Mouse (Mus musculus): ENCODE measurements around the gene Agfg2. TPM values are rescaled to one million over a fixed set of nuclear protein-coding genes. Genes with fewer than 3 reads are reported as not detected.

The Agfg2 gene
- polyA plus RNA-seq, 1 experiment from 2014 or later, result 12.2 TPM

- no peak for DNase-seq
- Histone ChIP-seq H3K27ac (ENCODE audit: low read depth) (no peak overlapping the region), H3K27me3 (ENCODE audit: insufficient read depth, low read length) (no peaks in the 10 kb centered on the region), H3K4me1 (ENCODE audit: insufficient read depth) (no peaks in the 10 kb centered on the region), H3K9me3 (ENCODE audit: low read depth, low read length) (no peaks in the 10 kb centered on the region), H3K4me2 (no peak overlapping the region), H3K36me3 (ENCODE audit: insufficient read depth) (no peaks in the 10 kb centered on the region), H3K4me3 (ENCODE audit: low read depth, low read length) (no peak overlapping the region), H3K9ac (no peak overlapping the region)
- no peak for ATAC-seq (ENCODE audit: insufficient read depth)
- WGBS, result 58% methylated on average over 4 of the region's 4 CpGs
- TF ChIP-seq CTCF (IDR thresholded peaks at IDR 0.05; ENCODE audit: low read depth), result no peak
Measured at GRCm38 (mm10) chr5:137695930-137696329, 11.4 kb upstream of the Agfg2 start.

- H3K36me3 ChIP-seq (ENCODE audit: insufficient read depth), result no peaks in the 10 kb centered on the region
- no peak overlapping the region for H3K4me3 ChIP-seq (ENCODE audit: low read depth, low read length)
- no peak for ATAC-seq (ENCODE audit: insufficient read depth)
- no peak overlapping the region for H3K27ac ChIP-seq (ENCODE audit: low read depth)
- no peak for DNase-seq
- no peaks in the 10 kb centered on the region for H3K4me1 ChIP-seq (ENCODE audit: insufficient read depth)
- H3K9ac ChIP-seq, result no peak overlapping the region
- no peak for TF ChIP-seq CTCF (IDR thresholded peaks at IDR 0.05; ENCODE audit: low read depth)
- no peak overlapping the region for H3K4me2 ChIP-seq
- H3K9me3 ChIP-seq (ENCODE audit: low read depth, low read length), result no peaks in the 10 kb centered on the region
- no peaks in the 10 kb centered on the region for H3K27me3 ChIP-seq (ENCODE audit: insufficient read depth, low read length)
- 85% methylated on average over 3 of the region's 3 CpGs for WGBS
Measured at GRCm38 (mm10) chr5:137694796-137695195, 10.3 kb upstream of the Agfg2 start.

GRCm38 (mm10) chr5:137691881-137692280 lies 7.4 kb upstream of the Agfg2 start:
- no peaks in the 10 kb centered on the region for H3K27me3 ChIP-seq (ENCODE audit: insufficient read depth, low read length)
- H3K4me1 ChIP-seq (ENCODE audit: insufficient read depth), result no peaks in the 10 kb centered on the region
- WGBS, result 55% methylated on average over 1 of the region's 1 CpGs
- DNase-seq (no peak), ATAC-seq (ENCODE audit: insufficient read depth) (no peak)
- no peak overlapping the region for H3K9ac ChIP-seq
- H3K36me3 ChIP-seq (ENCODE audit: insufficient read depth), result no peaks in the 10 kb centered on the region
- TF ChIP-seq CTCF (IDR thresholded peaks at IDR 0.05; ENCODE audit: low read depth), result no peak
- H3K9me3 ChIP-seq (ENCODE audit: low read depth, low read length), result no peaks in the 10 kb centered on the region
- H3K4me3 ChIP-seq (ENCODE audit: low read depth, low read length), result no peak overlapping the region
- H3K4me2 ChIP-seq, result no peak overlapping the region
- no peak overlapping the region for H3K27ac ChIP-seq (ENCODE audit: low read depth)

GRCm38 (mm10) chr5:137690531-137690930 lies 6.0 kb upstream of the Agfg2 start:
- no peak overlapping the region for H3K4me2 ChIP-seq
- no peak overlapping the region for H3K9ac ChIP-seq
- 47% methylated on average over 9 of the region's 9 CpGs for WGBS
- H3K4me1 ChIP-seq (ENCODE audit: insufficient read depth), result no peaks in the 10 kb centered on the region
- H3K4me3 ChIP-seq (ENCODE audit: low read depth, low read length), result no peak overlapping the region
- no peak overlapping the region for H3K27ac ChIP-seq (ENCODE audit: low read depth)
- ATAC-seq (ENCODE audit: insufficient read depth), result no peak
- no peak for DNase-seq
- H3K36me3 ChIP-seq (ENCODE audit: insufficient read depth), result no peaks in the 10 kb centered on the region
- H3K9me3 ChIP-seq (ENCODE audit: low read depth, low read length), result no peaks in the 10 kb centered on the region
- H3K27me3 ChIP-seq (ENCODE audit: insufficient read depth, low read length), result no peaks in the 10 kb centered on the region
- TF ChIP-seq CTCF (IDR thresholded peaks at IDR 0.05; ENCODE audit: low read depth), result no peak

GRCm38 (mm10) chr5:137689974-137690373 lies 5.4 kb upstream of the Agfg2 start:
- Histone ChIP-seq H3K4me2 (no peak overlapping the region), H3K9me3 (ENCODE audit: low read depth, low read length) (no peaks in the 10 kb centered on the region), H3K27ac (ENCODE audit: low read depth) (no peak overlapping the region), H3K4me3 (ENCODE audit: low read depth, low read length) (no peak overlapping the region), H3K27me3 (ENCODE audit: insufficient read depth, low read length) (no peaks in the 10 kb centered on the region), H3K36me3 (ENCODE audit: insufficient read depth) (no peaks in the 10 kb centered on the region), H3K4me1 (ENCODE audit: insufficient read depth) (no peaks in the 10 kb centered on the region), H3K9ac (no peak overlapping the region)
- ATAC-seq (ENCODE audit: insufficient read depth), result no peak
- no peak for DNase-seq
- WGBS, result 65% methylated on average over 3 of the region's 3 CpGs
- TF ChIP-seq CTCF (IDR thresholded peaks at IDR 0.05; ENCODE audit: low read depth), result no peak

GRCm38 (mm10) chr5:137686127-137686790 lies 1.7 kb upstream of the Agfg2 start:
- H3K27me3 ChIP-seq (ENCODE audit: insufficient read depth, low read length), result no peaks in the 10 kb centered on the region
- no peak for TF ChIP-seq CTCF (IDR thresholded peaks at IDR 0.05; ENCODE audit: low read depth)
- ATAC-seq (ENCODE audit: insufficient read depth) (no peak), DNase-seq (no peak)
- no peaks in the 10 kb centered on the region for H3K9me3 ChIP-seq (ENCODE audit: low read depth, low read length)
- H3K9ac ChIP-seq, result no peak overlapping the region
- peak overlapping the region; percentile 50; the same call in 1 of the 2 replicates for H3K27ac ChIP-seq (ENCODE audit: low read depth)
- WGBS, result 81% methylated on average over 6 of the region's 6 CpGs
- no peak overlapping the region for H3K4me3 ChIP-seq (ENCODE audit: low read depth, low read length)
- H3K4me2 ChIP-seq, result no peak overlapping the region
- no peaks in the 10 kb centered on the region for H3K36me3 ChIP-seq (ENCODE audit: insufficient read depth)
- peaks cover 7% of the 10 kb centered on the region; the same call in 1 of the 2 replicates for H3K4me1 ChIP-seq (ENCODE audit: insufficient read depth)

- DNase-seq, result no peak
- Histone ChIP-seq H3K4me1 (ENCODE audit: insufficient read depth) (peaks cover 7% of the 10 kb centered on the region; the same call in 1 of the 2 replicates), H3K4me3 (ENCODE audit: low read depth, low read length) (no peak overlapping the region), H3K36me3 (ENCODE audit: insufficient read depth) (no peaks in the 10 kb centered on the region), H3K9me3 (ENCODE audit: low read depth, low read length) (no peaks in the 10 kb centered on the region), H3K9ac (no peak overlapping the region), H3K4me2 (no peak overlapping the region), H3K27me3 (ENCODE audit: insufficient read depth, low read length) (no peaks in the 10 kb centered on the region), H3K27ac (ENCODE audit: low read depth) (no peak overlapping the region; the same call in 1 of the 2 replicates)
- no peak for TF ChIP-seq CTCF (IDR thresholded peaks at IDR 0.05; ENCODE audit: low read depth)
- 93% methylated on average over 3 of the region's 3 CpGs for WGBS
- ATAC-seq (ENCODE audit: insufficient read depth), result no peak
Measured at GRCm38 (mm10) chr5:137685653-137686052, 1.1 kb upstream of the Agfg2 start.

All from lung, embryonic 14.5 days (tissue).